Mouse (Mus musculus) liver, postnatal 0 days (tissue): ENCODE data around the gene Sdr9c7.

Experiments
- CTCF ChIP-seq: sonication (generic); IDR thresholded peaks from 2 replicates; pipeline ENCODE4 v1.5.1; 2016; ENCODE audit warnings: antibody characterized with exemption, low read depth
- EP300 ChIP-seq: IDR thresholded peaks from 2 replicates; pipeline ENCODE4 v1.6.1; 2016; ENCODE audit warnings: antibody characterized with exemption, low read depth, mild to moderate bottlenecking

- TF ChIP-seq CTCF, result no peak
- TF ChIP-seq EP300, result no peak
Observed at GRCm38 (mm10) chr10:127901751-127902150, 3.4 kb downstream of the Sdr9c7 start.
